Mouse (Mus musculus): ENCODE results near the gene Gcnt1. TPM values are rescaled to one million over a fixed set of nuclear protein-coding genes. Genes with fewer than 3 reads are reported as not detected.

Gene Gcnt1
- 7.8 and 8.0 TPM in 2 replicates for polyA plus RNA-seq (2014; fragmentation: Nextera tagmentation; extraction: Ambion mirVana)

DNA sequence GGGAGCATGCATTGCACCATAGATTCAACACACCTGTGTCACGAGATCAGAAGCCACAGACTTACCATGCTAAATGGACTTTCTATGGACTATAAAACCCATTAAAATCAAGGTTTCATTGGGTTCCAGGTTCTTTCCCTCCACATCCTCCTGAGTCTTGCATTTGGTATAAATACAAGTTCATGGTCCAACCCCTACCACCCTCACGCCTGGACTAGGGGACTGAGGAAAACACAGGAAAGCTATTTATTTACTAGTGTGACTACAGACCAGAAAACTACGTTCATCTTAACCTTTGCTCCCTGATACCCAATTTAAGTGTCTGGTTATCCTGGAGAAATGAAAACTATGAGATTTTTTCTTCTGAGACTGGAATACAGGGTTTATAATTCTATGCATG is at the start of gene Gcnt1:
TSS of gene Gcnt1 (minus strand) at position 144 of the 400 bp plus-strand sequence.
- no peaks in the 10 kb centered on the region for H3K9me3 ChIP-seq (ENCODE audit: control insufficient read depth, low read length)
- 86% methylated on average over 3 of the region's 3 CpGs for WGBS

DNA sequence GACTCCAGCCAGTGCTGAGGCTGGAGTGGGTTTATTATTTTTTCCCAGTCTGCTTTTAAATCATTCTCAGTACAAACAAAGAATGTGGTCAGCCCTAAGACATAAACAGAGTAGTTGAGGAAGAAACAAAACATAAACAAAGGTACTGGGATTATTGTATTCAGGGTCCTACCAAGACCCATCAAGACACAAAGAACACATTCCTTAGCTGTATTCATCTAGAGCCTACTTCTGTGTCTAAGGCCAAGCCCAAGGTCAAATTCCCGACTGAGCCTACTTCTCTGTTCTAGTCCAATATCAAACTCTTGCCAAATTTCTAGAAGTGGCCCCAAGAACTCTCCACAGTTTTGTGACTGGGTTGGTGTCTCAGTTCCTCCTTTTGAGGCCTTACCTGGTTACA is 45.2 kb upstream of the Gcnt1 start:
- H3K4me1 ChIP-seq (replicated peaks; ENCODE audit: control insufficient read depth, insufficient read depth, low read length): no peaks in the 10 kb centered on the region
- H3K36me3 ChIP-seq (ENCODE audit: control insufficient read depth, insufficient read depth, low read length): no peaks in the 10 kb centered on the region
- DNase-seq (ENCODE audit: low spot score) (no peak), ATAC-seq (ENCODE audit: low FRiP score) (no peak)
- H3K27me3 ChIP-seq (ENCODE audit: control insufficient read depth, insufficient read depth, low read length): no peaks in the 10 kb centered on the region
- H3K27ac ChIP-seq (ENCODE audit: low read depth, low read length): no peak overlapping the region
- H3K9ac ChIP-seq (ENCODE audit: low read depth, low read length): no peak overlapping the region
- no peak overlapping the region for H3K4me3 ChIP-seq (ENCODE audit: low read depth, low read length)
- WGBS: 90% methylated on average over 1 of the region's 1 CpGs
- H3K9me3 ChIP-seq (ENCODE audit: control insufficient read depth, low read length): no peaks in the 10 kb centered on the region
- H3K4me2 ChIP-seq (replicated peaks; ENCODE audit: low read depth, low read length): no peak overlapping the region

More for the DNA sequence above, at the start of gene Gcnt1:
- H3K4me1 ChIP-seq (replicated peaks; ENCODE audit: control insufficient read depth, insufficient read depth, low read length): no peaks in the 10 kb centered on the region
- no peak within 1 kb of the TSS for H3K4me2 ChIP-seq (replicated peaks; ENCODE audit: low read depth, low read length)
- no peaks in the 10 kb centered on the region for H3K36me3 ChIP-seq (ENCODE audit: control insufficient read depth, insufficient read depth, low read length)
- ATAC-seq (ENCODE audit: low FRiP score) (no peak), DNase-seq (ENCODE audit: low spot score) (no peak)
- no peak within 1 kb of the TSS for H3K27ac ChIP-seq (ENCODE audit: low read depth, low read length)
- no peak within 1 kb of the TSS for H3K9ac ChIP-seq (ENCODE audit: low read depth, low read length)
- no peak within 1 kb of the TSS for H3K4me3 ChIP-seq (ENCODE audit: low read depth, low read length)
- H3K27me3 ChIP-seq (ENCODE audit: control insufficient read depth, insufficient read depth, low read length): no peaks in the 10 kb centered on the region

DNA sequence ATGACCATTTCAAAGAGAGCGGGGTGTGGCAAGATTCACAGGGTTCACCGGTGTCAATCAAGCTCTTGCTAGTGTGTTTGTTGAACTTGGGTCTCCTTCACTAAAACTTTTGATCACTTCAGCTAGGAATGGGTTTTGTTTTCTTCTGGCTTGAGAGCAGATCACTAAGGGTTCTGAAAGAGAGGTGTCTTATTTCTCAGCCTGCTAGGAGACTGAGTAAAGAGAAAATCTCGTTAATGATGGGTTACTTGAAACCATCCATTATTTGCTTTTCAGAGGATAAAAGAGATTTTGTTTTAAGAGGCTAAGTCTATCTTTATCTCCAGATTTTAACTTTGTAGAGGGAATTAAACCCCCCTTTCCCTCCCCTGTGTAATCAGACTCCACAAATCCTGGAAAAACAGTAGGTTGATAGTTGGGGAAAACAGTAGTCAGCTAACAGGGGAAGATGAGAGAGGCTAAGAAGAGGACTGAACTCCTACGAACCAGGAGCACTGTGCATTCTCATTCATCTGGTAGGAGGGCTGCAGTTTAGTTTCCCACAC is 40.3 kb upstream of the Gcnt1 start:
- Histone ChIP-seq H3K4me3 (ENCODE audit: low read depth, low read length) (no peak overlapping the region), H3K36me3 (ENCODE audit: control insufficient read depth, insufficient read depth, low read length) (no peaks in the 10 kb centered on the region), H3K9ac (ENCODE audit: low read depth, low read length) (no peak overlapping the region), H3K4me2 (replicated peaks; ENCODE audit: low read depth, low read length) (no peak overlapping the region), H3K9me3 (ENCODE audit: control insufficient read depth, low read length) (no peaks in the 10 kb centered on the region), H3K27me3 (ENCODE audit: control insufficient read depth, insufficient read depth, low read length) (no peaks in the 10 kb centered on the region), H3K27ac (ENCODE audit: low read depth, low read length) (no peak overlapping the region), H3K4me1 (replicated peaks; ENCODE audit: control insufficient read depth, insufficient read depth, low read length) (no peaks in the 10 kb centered on the region)
- 62% methylated on average over 4 of the region's 4 CpGs for WGBS
- DNase-seq (ENCODE audit: low spot score) (no peak), ATAC-seq (ENCODE audit: low FRiP score) (no peak)

DNA sequence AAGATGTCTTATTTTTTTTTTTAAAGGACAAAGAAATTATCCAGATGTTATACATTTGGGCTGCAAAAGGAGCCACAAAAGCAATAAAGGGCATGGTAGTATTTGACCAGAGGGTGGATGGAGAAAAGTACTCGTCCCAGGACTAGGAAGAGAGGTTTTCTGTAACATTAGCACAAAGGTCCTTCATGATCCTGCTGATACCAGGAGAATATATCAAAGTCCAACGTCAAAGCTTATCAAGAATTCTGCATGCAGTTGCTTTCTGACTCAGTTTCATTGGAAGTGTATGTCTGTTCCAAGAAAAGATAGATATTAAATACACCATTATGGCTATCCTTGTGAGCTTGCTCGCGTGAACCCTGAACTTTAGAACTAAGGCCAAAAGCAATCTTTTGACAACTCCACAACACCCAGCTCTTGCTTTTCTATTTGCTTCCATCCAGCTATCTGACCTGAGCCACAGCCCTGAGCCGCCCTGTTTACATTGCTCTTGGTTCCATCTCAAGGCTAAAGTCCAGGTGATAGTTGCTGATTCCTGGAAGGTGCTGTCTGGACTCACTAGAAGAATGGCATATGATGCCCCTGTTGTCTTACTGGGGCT is 37.9 kb upstream of the Gcnt1 start:
- no peak overlapping the region for H3K4me2 ChIP-seq (replicated peaks; ENCODE audit: low read depth, low read length)
- no peak for ATAC-seq (ENCODE audit: low FRiP score)
- H3K36me3 ChIP-seq (ENCODE audit: control insufficient read depth, insufficient read depth, low read length): no peaks in the 10 kb centered on the region

DNA sequence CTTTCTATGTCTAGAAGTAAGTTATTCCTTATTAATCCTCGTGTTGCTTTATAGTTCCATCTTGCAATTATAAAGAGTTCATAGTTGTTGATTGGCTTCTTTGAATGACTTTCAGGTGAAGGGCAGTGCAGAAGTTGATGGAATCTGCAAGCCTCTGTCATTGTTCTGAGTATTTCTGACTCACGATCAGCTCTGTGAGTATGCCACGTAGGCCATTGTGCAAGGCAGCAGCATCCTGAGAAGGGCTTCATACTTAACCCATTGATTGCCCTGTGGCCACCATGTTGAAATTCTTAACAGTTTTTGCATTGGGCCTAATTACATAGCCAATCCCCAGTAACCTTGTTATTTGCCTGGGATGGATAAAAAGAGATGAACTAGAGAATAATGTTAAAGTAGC is 36.7 kb upstream of the Gcnt1 start:
- no peaks in the 10 kb centered on the region for H3K4me1 ChIP-seq (replicated peaks; ENCODE audit: control insufficient read depth, insufficient read depth, low read length)
- no peak overlapping the region for H3K4me3 ChIP-seq (ENCODE audit: low read depth, low read length)
- 68% methylated on average over 3 of the region's 3 CpGs for WGBS
- no peaks in the 10 kb centered on the region for H3K9me3 ChIP-seq (ENCODE audit: control insufficient read depth, low read length)
- DNase-seq (ENCODE audit: low spot score) (no peak), ATAC-seq (ENCODE audit: low FRiP score) (no peak)
- H3K36me3 ChIP-seq (ENCODE audit: control insufficient read depth, insufficient read depth, low read length): no peaks in the 10 kb centered on the region
- H3K27ac ChIP-seq (ENCODE audit: low read depth, low read length): no peak overlapping the region
- H3K4me2 ChIP-seq (replicated peaks; ENCODE audit: low read depth, low read length): no peak overlapping the region
- H3K9ac ChIP-seq (ENCODE audit: low read depth, low read length): no peak overlapping the region
- H3K27me3 ChIP-seq (ENCODE audit: control insufficient read depth, insufficient read depth, low read length): no peaks in the 10 kb centered on the region

More for the DNA sequence above, 37.9 kb upstream of the Gcnt1 start:
- no peaks in the 10 kb centered on the region for H3K9me3 ChIP-seq (ENCODE audit: control insufficient read depth, low read length)
- H3K27me3 ChIP-seq (ENCODE audit: control insufficient read depth, insufficient read depth, low read length): no peaks in the 10 kb centered on the region
- WGBS: 85% methylated on average over 5 of the region's 5 CpGs
- no peak overlapping the region for H3K4me3 ChIP-seq (ENCODE audit: low read depth, low read length)
- no peak overlapping the region for H3K9ac ChIP-seq (ENCODE audit: low read depth, low read length)
- H3K4me1 ChIP-seq (replicated peaks; ENCODE audit: control insufficient read depth, insufficient read depth, low read length): no peaks in the 10 kb centered on the region
- no peak overlapping the region for H3K27ac ChIP-seq (ENCODE audit: low read depth, low read length)
- DNase-seq (ENCODE audit: low spot score): no peak

DNA sequence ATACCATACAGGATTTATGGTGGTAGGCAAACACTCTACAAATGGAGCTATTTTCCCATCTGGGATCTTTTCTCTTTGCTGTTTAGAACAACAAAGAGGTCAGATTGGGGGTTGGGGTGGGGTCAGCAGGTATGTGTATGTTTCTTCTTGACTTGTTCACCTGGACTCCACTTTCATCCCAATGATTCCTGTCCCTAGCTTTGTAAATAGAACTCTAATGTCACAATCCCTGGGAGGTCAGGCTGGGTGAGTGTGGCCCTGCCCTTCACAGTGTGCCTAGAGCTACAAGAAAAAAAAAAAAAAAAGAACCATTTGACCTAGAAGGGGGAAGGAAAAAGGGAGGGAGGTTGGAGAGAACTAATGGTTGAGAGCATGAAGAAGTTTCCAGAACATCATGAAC is 35.9 kb upstream of the Gcnt1 start:
- Histone ChIP-seq H3K27me3 (ENCODE audit: control insufficient read depth, insufficient read depth, low read length) (no peaks in the 10 kb centered on the region), H3K27ac (ENCODE audit: low read depth, low read length) (no peak overlapping the region), H3K9ac (ENCODE audit: low read depth, low read length) (no peak overlapping the region), H3K4me2 (replicated peaks; ENCODE audit: low read depth, low read length) (no peak overlapping the region), H3K4me3 (ENCODE audit: low read depth, low read length) (no peak overlapping the region), H3K9me3 (ENCODE audit: control insufficient read depth, low read length) (no peaks in the 10 kb centered on the region), H3K36me3 (ENCODE audit: control insufficient read depth, insufficient read depth, low read length) (no peaks in the 10 kb centered on the region), H3K4me1 (replicated peaks; ENCODE audit: control insufficient read depth, insufficient read depth, low read length) (no peaks in the 10 kb centered on the region)
- DNase-seq (ENCODE audit: low spot score) (no peak), ATAC-seq (ENCODE audit: low FRiP score) (no peak)

DNA sequence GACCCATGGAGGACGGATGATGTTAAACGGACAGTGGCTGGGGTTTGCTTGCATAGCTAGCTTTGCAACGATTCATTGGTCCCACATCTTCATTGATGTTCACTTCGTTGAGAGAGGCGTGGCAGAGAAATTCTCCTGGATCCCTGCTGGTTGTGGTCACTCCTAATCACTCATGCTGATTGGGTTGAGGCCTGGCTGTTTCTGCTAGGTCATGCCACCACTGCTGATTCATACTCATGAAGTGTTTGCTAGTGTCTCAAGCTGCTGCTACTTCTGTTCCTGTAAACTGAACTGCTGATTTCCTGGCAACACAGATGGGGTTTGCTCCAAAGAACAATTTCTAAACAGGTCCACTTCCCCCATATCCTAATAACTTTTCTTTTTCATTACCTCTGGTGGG is 34.2 kb upstream of the Gcnt1 start:
- Histone ChIP-seq H3K4me3 (ENCODE audit: low read depth, low read length) (no peak overlapping the region), H3K27me3 (ENCODE audit: control insufficient read depth, insufficient read depth, low read length) (no peaks in the 10 kb centered on the region), H3K4me1 (replicated peaks; ENCODE audit: control insufficient read depth, insufficient read depth, low read length) (no peaks in the 10 kb centered on the region), H3K36me3 (ENCODE audit: control insufficient read depth, insufficient read depth, low read length) (no peaks in the 10 kb centered on the region), H3K4me2 (replicated peaks; ENCODE audit: low read depth, low read length) (no peak overlapping the region), H3K9ac (ENCODE audit: low read depth, low read length) (no peak overlapping the region), H3K27ac (ENCODE audit: low read depth, low read length) (no peak overlapping the region), H3K9me3 (ENCODE audit: control insufficient read depth, low read length) (no peaks in the 10 kb centered on the region)
- no peak for DNase-seq (ENCODE audit: low spot score)
- no peak for ATAC-seq (ENCODE audit: low FRiP score)
- WGBS: 91% methylated on average over 5 of the region's 5 CpGs

DNA sequence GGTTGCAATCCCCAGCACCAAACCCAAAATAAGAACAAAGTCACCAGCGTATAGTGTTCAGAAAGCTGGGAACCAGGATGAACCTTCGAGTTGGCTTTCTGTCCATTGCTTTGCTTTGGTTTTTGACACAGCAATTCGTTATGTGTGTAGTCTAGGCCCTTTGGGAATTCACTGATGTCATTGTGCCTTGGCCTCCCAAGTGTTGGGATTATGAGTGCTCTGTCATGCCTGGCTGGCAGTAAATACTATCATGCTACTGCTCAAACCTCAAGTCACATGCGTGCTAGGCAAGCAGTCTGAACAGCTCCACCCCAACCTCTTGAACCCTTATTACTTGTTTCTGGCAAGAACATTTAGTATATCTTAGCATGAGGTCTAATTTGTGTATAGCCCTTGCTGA is 30.5 kb upstream of the Gcnt1 start:
- no peak overlapping the region for H3K27ac ChIP-seq (ENCODE audit: low read depth, low read length)
- H3K9ac ChIP-seq (ENCODE audit: low read depth, low read length): no peak overlapping the region
- no peak for ATAC-seq (ENCODE audit: low FRiP score)
- H3K4me3 ChIP-seq (ENCODE audit: low read depth, low read length): no peak overlapping the region
- DNase-seq (ENCODE audit: low spot score): no peak
- H3K4me2 ChIP-seq (replicated peaks; ENCODE audit: low read depth, low read length): no peak overlapping the region
- H3K36me3 ChIP-seq (ENCODE audit: control insufficient read depth, insufficient read depth, low read length): no peaks in the 10 kb centered on the region
- no peaks in the 10 kb centered on the region for H3K9me3 ChIP-seq (ENCODE audit: control insufficient read depth, low read length)
- WGBS: 94% methylated on average over 4 of the region's 4 CpGs
- no peaks in the 10 kb centered on the region for H3K27me3 ChIP-seq (ENCODE audit: control insufficient read depth, insufficient read depth, low read length)
- H3K4me1 ChIP-seq (replicated peaks; ENCODE audit: control insufficient read depth, insufficient read depth, low read length): no peaks in the 10 kb centered on the region

DNA sequence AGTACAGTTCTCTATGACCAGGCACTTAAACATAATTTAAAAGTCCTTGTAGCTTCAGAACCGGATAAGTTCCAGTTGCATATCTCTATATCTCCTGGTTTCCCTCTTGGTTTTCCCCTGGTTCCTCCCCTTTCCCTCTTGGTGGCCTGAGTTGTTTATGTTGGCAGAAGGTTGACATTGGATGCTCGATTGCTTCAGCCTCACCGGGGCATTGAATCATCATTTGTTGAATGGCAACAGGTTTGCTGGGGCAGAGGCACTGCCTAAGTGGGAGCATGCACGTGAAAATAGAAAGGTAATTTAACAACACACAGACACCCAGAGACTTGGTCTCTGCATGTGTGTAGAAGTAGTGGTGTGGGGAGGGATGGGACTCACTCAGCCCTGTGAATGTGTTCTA is 27.9 kb upstream of the Gcnt1 start:
- DNase-seq (ENCODE audit: low spot score): no peak
- no peak overlapping the region for H3K9ac ChIP-seq (ENCODE audit: low read depth, low read length)
- H3K36me3 ChIP-seq (ENCODE audit: control insufficient read depth, insufficient read depth, low read length): no peaks in the 10 kb centered on the region
- WGBS: 85% methylated on average over 4 of the region's 4 CpGs
- ATAC-seq (ENCODE audit: low FRiP score): no peak
- no peaks in the 10 kb centered on the region for H3K9me3 ChIP-seq (ENCODE audit: control insufficient read depth, low read length)
- H3K27me3 ChIP-seq (ENCODE audit: control insufficient read depth, insufficient read depth, low read length): no peaks in the 10 kb centered on the region
- H3K4me3 ChIP-seq (ENCODE audit: low read depth, low read length): no peak overlapping the region
- H3K27ac ChIP-seq (ENCODE audit: low read depth, low read length): no peak overlapping the region
- H3K4me1 ChIP-seq (replicated peaks; ENCODE audit: control insufficient read depth, insufficient read depth, low read length): no peaks in the 10 kb centered on the region
- H3K4me2 ChIP-seq (replicated peaks; ENCODE audit: low read depth, low read length): no peak overlapping the region
